Mouse (Mus musculus): ENCODE measurements around the gene Mc1r. TPM values are rescaled to one million over a fixed set of nuclear protein-coding genes. Genes with fewer than 3 reads are reported as not detected.
"Not testable (repeated sequence)": the region's sequence is repeated elsewhere in the genome, so short reads cannot be mapped to it uniquely, and the experiment has no call there.

The Mc1r gene
- polyA plus RNA-seq, 1 experiment from 2014 or later = not detected

DNA sequence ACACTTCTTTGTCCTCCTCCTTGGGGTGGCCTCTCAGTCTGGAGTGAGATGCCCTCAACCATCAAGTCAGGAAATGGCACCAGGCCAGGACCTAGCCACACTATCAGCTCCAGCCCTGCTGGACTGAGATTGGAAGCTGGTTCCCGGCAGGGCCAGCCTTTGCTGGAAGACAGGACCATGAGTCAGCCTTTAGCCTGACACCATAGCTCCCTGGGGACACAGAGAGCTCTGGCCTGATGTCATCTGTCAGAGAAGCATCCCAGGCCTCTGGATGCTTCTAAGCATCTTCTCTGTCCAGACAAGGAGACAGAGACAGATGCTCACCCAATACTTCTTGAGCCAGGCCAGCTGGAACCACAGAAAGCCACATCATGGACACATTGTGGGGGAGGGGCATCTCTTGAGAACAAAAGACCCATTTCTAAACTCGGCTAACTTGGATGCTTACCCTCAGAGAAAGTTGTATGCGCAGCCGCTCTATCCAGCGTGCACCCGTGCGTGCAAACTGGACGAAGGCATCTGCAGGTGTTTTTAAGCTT lies 3.2 kb downstream of the Mc1r start:
- H3K9me3 ChIP-seq (replicated peaks; ENCODE audit: low read length) = no peaks in the 10 kb centered on the region
- WGBS = 47% methylated on average over 8 of the region's 8 CpGs
- no peak overlapping the region for H3K9ac ChIP-seq (ENCODE audit: low read depth, low read length)
- DNase-seq (ENCODE audit: low spot score) (no peak), ATAC-seq (replicated peaks; ENCODE audit: low FRiP score, low read depth) (no peak)
- no peak overlapping the region for H3K4me3 ChIP-seq (replicated peaks; ENCODE audit: low read depth, low read length)
- no peak overlapping the region for H3K4me2 ChIP-seq (ENCODE audit: low read length)
- H3K4me1 ChIP-seq (replicated peaks; ENCODE audit: insufficient read depth, low read length) = no peaks in the 10 kb centered on the region
- H3K27me3 ChIP-seq (ENCODE audit: insufficient read depth, low read length) = peaks cover 46% of the 10 kb centered on the region
- no peak overlapping the region for H3K27ac ChIP-seq
- H3K36me3 ChIP-seq (ENCODE audit: insufficient read depth, low read length) = no peaks in the 10 kb centered on the region
- no peak for TF ChIP-seq CTCF (IDR thresholded peaks at IDR 0.05; ENCODE audit: low read depth)

DNA sequence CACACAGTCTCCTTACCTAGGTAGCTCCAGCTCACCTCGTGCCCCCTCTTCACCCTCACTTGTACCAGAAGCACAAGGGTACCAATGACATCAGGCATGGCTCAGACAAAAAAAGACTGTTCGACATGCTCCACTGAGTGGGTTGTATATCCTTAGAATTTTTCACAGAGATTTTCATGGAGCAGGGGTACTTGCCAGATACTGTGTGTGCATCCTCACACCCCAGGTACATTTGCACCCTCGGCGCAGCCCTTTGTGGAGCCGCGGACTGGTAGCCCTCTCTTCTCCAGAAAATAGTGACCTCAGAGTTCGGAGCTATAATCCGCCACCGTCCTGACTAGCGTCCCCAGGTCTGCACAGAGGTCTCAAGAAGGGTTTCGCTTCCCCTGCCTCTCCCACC lies 3.9 kb downstream of the Mc1r start:
- H3K27ac ChIP-seq = no peak overlapping the region
- H3K4me1 ChIP-seq (replicated peaks; ENCODE audit: insufficient read depth, low read length) = no peaks in the 10 kb centered on the region
- WGBS = 8% methylated on average over 11 of the region's 11 CpGs
- no peak overlapping the region for H3K4me3 ChIP-seq (replicated peaks; ENCODE audit: low read depth, low read length)
- H3K4me2 ChIP-seq (ENCODE audit: low read length) = peak overlapping the region; percentile 49
- ATAC-seq (replicated peaks; ENCODE audit: low FRiP score, low read depth) (no peak), DNase-seq (ENCODE audit: low spot score) (no peak)
- H3K36me3 ChIP-seq (ENCODE audit: insufficient read depth, low read length) = no peaks in the 10 kb centered on the region
- H3K27me3 ChIP-seq (ENCODE audit: insufficient read depth, low read length) = peaks cover 46% of the 10 kb centered on the region
- H3K9ac ChIP-seq (ENCODE audit: low read depth, low read length) = no peak overlapping the region
- no peaks in the 10 kb centered on the region for H3K9me3 ChIP-seq (replicated peaks; ENCODE audit: low read length)
- TF ChIP-seq CTCF (IDR thresholded peaks at IDR 0.05; ENCODE audit: low read depth) = no peak

DNA sequence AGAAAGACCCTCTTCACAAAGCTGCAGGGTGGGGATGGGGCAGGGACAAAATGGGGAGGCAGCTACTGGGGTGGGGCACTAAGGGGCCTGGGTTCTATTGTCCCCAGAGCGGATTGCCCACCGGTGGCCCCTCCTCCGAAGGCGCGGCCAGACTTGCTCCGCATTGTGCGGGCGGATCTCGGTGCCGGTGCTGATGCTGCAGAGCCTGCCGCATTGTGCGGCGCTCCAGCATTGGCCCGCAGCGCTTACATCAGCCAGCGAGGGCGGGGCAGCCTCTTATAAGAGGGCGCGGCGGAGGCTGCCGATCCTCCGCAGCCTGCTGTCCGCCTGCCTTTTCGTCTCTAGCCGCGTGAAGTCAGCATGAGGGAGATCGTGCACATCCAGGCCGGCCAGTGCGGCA lies 4.3 kb downstream of the Mc1r start, which contains the start of gene Tubb3:
Gene Tubb3 (plus strand): TSS at position 179 of the 400 bp plus-strand sequence.
- H3K27ac ChIP-seq = no peak within 1 kb of the TSS
- WGBS = 1% methylated on average over 26 of the region's 29 CpGs
- peaks cover 46% of the 10 kb centered on the region for H3K27me3 ChIP-seq (ENCODE audit: insufficient read depth, low read length)
- no peaks in the 10 kb centered on the region for H3K9me3 ChIP-seq (replicated peaks; ENCODE audit: low read length)
- H3K9ac ChIP-seq (ENCODE audit: low read depth, low read length) = no peak within 1 kb of the TSS
- H3K36me3 ChIP-seq (ENCODE audit: insufficient read depth, low read length) = no peaks in the 10 kb centered on the region
- H3K4me1 ChIP-seq (replicated peaks; ENCODE audit: insufficient read depth, low read length) = no peaks in the 10 kb centered on the region
- peak; percentile 30; the same call in 1 of the 2 replicates for ATAC-seq (replicated peaks; ENCODE audit: low FRiP score, low read depth)
- no peak for TF ChIP-seq CTCF (IDR thresholded peaks at IDR 0.05; ENCODE audit: low read depth)
- no peak within 1 kb of the TSS for H3K4me3 ChIP-seq (replicated peaks; ENCODE audit: low read depth, low read length)
- DNase-seq (ENCODE audit: low spot score) = peak; percentile 61
- H3K4me2 ChIP-seq (ENCODE audit: low read length) = peak within 1 kb of the TSS; percentile 49

DNA sequence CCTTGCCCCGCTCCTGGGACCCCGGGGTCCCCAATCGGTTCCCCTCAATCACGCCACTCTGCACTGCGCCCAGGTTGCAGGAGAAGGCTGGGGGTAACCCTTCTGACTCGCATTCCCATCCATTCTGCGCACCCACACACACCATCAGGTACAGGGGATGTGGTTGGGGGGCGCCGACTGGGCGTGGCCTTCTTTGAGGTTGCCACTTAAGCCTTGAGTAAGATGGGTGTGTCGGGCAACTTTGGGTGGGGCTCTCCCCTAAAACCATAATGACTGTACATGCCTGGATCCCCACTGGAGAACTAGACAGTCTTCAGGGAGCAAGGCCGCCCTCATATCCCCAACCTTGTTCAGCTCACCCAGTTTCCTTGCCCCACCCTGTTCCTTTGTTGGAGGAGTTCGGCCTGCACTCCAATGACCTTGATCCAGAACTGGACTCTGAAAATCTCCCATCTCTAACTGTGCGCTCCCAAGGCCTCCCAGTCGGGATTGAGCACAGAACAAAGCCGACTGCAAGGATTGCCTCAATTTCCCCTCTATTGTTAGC lies 4.9 kb downstream of the Mc1r start:
- Histone ChIP-seq H3K27ac (no peak overlapping the region), H3K9ac (ENCODE audit: low read depth, low read length) (no peak overlapping the region), H3K4me1 (replicated peaks; ENCODE audit: insufficient read depth, low read length) (no peaks in the 10 kb centered on the region), H3K4me3 (replicated peaks; ENCODE audit: low read depth, low read length) (no peak overlapping the region), H3K4me2 (ENCODE audit: low read length) (peak overlapping the region; percentile 49), H3K36me3 (ENCODE audit: insufficient read depth, low read length) (no peaks in the 10 kb centered on the region), H3K9me3 (replicated peaks; ENCODE audit: low read length) (no peaks in the 10 kb centered on the region), H3K27me3 (ENCODE audit: insufficient read depth, low read length) (peaks cover 46% of the 10 kb centered on the region)
- TF ChIP-seq CTCF (IDR thresholded peaks at IDR 0.05; ENCODE audit: low read depth) = no peak
- DNase-seq (ENCODE audit: low spot score) (no peak), ATAC-seq (replicated peaks; ENCODE audit: low FRiP score, low read depth) (peak; percentile 9)
- 4% methylated on average over 16 of the region's 16 CpGs for WGBS

DNA sequence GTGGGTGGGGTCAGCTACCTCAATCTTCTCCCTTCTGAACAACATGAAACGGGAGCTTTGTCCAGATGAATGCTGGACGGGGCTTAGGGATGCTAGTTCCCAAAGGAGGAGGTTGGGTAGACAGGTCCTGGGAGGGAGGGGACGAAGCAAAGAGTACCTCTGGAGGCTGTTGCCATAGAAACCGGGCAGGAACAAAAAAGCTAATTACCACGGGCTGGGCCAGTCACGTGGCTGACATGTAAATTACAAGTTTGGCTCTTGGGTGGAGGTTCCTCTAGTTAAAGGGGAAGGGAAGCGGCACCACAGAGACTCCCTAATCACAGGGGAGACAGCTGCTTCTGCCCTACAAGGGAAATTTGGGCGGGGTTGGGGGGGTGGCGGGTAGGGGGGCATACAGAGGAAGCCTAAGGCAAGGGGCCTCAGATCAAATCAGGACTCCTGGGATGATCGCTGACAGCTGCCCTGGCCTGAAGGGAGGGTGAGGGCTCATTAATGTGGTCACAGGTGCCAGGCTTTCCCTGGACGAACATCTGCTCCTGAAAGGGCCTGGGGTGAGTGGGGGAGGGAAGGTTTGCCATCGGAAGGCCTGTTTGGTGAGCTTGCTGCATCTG lies 5.8 kb downstream of the Mc1r start:
- H3K9ac ChIP-seq (ENCODE audit: low read depth, low read length) = no peak overlapping the region
- H3K36me3 ChIP-seq (ENCODE audit: insufficient read depth, low read length) = no peaks in the 10 kb centered on the region
- H3K4me2 ChIP-seq (ENCODE audit: low read length) = no peak overlapping the region
- no peak overlapping the region for H3K27ac ChIP-seq
- H3K4me1 ChIP-seq (replicated peaks; ENCODE audit: insufficient read depth, low read length) = no peaks in the 10 kb centered on the region
- DNase-seq (ENCODE audit: low spot score) (no peak), ATAC-seq (replicated peaks; ENCODE audit: low FRiP score, low read depth) (no peak)
- H3K27me3 ChIP-seq (ENCODE audit: insufficient read depth, low read length) = peaks cover 46% of the 10 kb centered on the region
- H3K9me3 ChIP-seq (replicated peaks; ENCODE audit: low read length) = no peaks in the 10 kb centered on the region
- TF ChIP-seq CTCF (IDR thresholded peaks at IDR 0.05; ENCODE audit: low read depth) = no peak
- WGBS = 2% methylated on average over 12 of the region's 12 CpGs
- no peak overlapping the region for H3K4me3 ChIP-seq (replicated peaks; ENCODE audit: low read depth, low read length)

DNA sequence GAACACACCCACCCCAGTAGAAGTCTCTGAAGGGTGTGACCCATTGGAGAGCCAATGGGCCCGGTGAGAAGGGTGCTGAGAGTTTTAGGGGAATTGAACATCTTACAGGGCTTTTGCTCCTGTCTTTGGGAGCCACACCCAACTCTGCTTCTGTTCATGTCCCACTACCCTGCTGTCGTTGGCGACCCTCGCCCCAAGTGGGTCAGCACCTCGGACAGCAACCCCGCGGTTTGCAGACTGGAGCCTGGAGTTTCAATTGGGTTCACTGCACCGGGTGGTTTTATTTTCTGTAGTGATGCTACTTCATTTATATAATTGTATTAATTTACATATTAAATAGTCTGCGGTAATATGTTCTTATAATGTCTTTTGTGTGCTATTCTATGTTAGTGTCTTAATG lies 7.3 kb downstream of the Mc1r start:
- H3K9me3 ChIP-seq (replicated peaks; ENCODE audit: low read length) = no peaks in the 10 kb centered on the region
- no peak overlapping the region for H3K9ac ChIP-seq (ENCODE audit: low read depth, low read length)
- no peak for ATAC-seq (replicated peaks; ENCODE audit: low FRiP score, low read depth)
- no peaks in the 10 kb centered on the region for H3K36me3 ChIP-seq (ENCODE audit: insufficient read depth, low read length)
- H3K4me1 ChIP-seq (replicated peaks; ENCODE audit: insufficient read depth, low read length) = no peaks in the 10 kb centered on the region
- WGBS = 9% methylated on average over 9 of the region's 9 CpGs
- H3K4me2 ChIP-seq (ENCODE audit: low read length) = no peak overlapping the region
- peaks cover 43% of the 10 kb centered on the region for H3K27me3 ChIP-seq (ENCODE audit: insufficient read depth, low read length)
- no peak for TF ChIP-seq CTCF (IDR thresholded peaks at IDR 0.05; ENCODE audit: low read depth)
- no peak overlapping the region for H3K27ac ChIP-seq
- DNase-seq (ENCODE audit: low spot score) = peak; percentile 36
- no peak overlapping the region for H3K4me3 ChIP-seq (replicated peaks; ENCODE audit: low read depth, low read length)

DNA sequence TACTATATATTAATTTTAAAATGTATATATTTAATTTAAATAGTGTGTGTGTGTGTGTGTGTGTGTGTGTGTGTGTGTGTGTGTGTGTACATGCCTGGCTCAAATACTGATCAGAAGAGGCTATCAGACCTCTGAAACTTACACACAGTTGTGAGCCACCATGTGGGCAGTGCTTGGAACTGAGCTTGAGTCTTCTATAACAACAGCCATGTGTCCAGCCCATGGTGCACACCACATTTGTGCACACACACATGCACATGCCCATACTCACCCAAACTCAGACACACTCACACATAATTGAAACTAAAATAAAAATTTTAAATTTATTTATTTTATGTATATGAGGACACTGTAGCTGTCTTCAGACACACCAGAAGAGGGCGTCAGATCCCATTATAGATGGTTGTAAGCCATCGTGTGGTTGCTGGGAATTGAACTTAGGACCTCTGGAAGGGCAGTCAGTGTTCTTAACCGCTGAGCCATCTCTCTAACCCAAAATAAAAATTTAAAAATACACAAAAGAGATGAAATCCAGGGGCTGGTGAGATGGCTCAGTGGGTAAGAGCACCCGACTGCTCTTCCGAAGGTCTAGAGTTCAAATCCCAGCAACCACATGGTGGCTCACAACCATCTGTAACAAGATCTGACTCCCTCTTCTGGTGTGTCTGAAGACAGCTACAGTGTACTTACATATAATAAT lies 8.2 kb downstream of the Mc1r start:
- not testable (repeated sequence) for ATAC-seq (replicated peaks; ENCODE audit: low FRiP score, low read depth); DNase-seq (ENCODE audit: low spot score); H3K4me2 ChIP-seq (ENCODE audit: low read length); H3K4me1 ChIP-seq (replicated peaks; ENCODE audit: insufficient read depth, low read length); H3K4me3 ChIP-seq (replicated peaks; ENCODE audit: low read depth, low read length); H3K9me3 ChIP-seq (replicated peaks; ENCODE audit: low read length); H3K9ac ChIP-seq (ENCODE audit: low read depth, low read length); H3K36me3 ChIP-seq (ENCODE audit: insufficient read depth, low read length); H3K27ac ChIP-seq
- WGBS = 78% methylated on average over 5 of the region's 5 CpGs
- peaks cover 38% of the 10 kb centered on the region for H3K27me3 ChIP-seq (ENCODE audit: insufficient read depth, low read length)
